Mouse (Mus musculus) CH12.LX (cell line): ENCODE measurements around the gene Ciao2a. TPM values are rescaled to one million over a fixed set of nuclear protein-coding genes. Genes with fewer than 3 reads are reported as not detected.

Source experiments
- DNase-seq: peaks from one replicate; pipeline ENCODE4 v3.0.0-alpha.2; 2013; ENCODE audit errors: extremely low read depth
- H3K27ac ChIP-seq: 2 replicates; pipeline ENCODE4 v1.5.1; 2012; ENCODE audit warnings: low read depth, mild to moderate bottlenecking, control low read depth, moderate library complexity; ENCODE audit not compliant: insufficient read depth
- H3K27me3 ChIP-seq: replicated peaks from 2 replicates; pipeline ENCODE3; 2012; ENCODE audit warnings: inconsistent platforms
- H3K36me3 ChIP-seq, 2 experiments: replicated peaks in 1 of 2; 2 replicates each; pipeline versions ENCODE3 to v1.6.1; 2012; ENCODE audit warnings: inconsistent platforms in 1 of 2, low read length in 1 of 2, mild to moderate bottlenecking in 1 of 2, mixed read lengths in 1 of 2, moderate library complexity in 1 of 2; ENCODE audit not compliant: control insufficient read depth in 1 of 2, insufficient read depth in 1 of 2
- H3K4me1 ChIP-seq, 2 experiments: 2 replicates each; pipeline ENCODE4 v1.6.1; 2012; ENCODE audit warnings: inconsistent platforms in 1 of 2, moderate library complexity in 1 of 2; ENCODE audit not compliant: insufficient read depth in 2 of 2, control insufficient read depth in 1 of 2
- H3K4me2 ChIP-seq: 2 replicates; pipeline ENCODE4 v1.6.1; 2012; ENCODE audit warnings: low read depth, mild to moderate bottlenecking, control low read depth; ENCODE audit not compliant: poor library complexity, insufficient read depth, severe bottlenecking
- H3K4me3 ChIP-seq, 3 experiments: fragments of 150-350 bp in 1 of 3; sonication (generic) in 1 of 3; replicated peaks in 1 of 3; 2 replicates each; pipeline versions ENCODE3 to v1.5.1; 2011 to 2012; ENCODE audit warnings: low read depth in 2 of 3, low read length in 2 of 3, mild to moderate bottlenecking in 2 of 3, moderate library complexity in 2 of 3, control low read depth in 1 of 3, improper control_type of control experiment in 1 of 3, inconsistent platforms in 1 of 3, mixed read lengths in 1 of 3; ENCODE audit not compliant: poor library complexity in 1 of 3
- H3K79me2 ChIP-seq: replicated peaks from 2 replicates; pipeline ENCODE4 v1.6.1; 2012; ENCODE audit warnings: mild to moderate bottlenecking, moderate library complexity; ENCODE audit not compliant: control insufficient read depth, poor library complexity, insufficient read depth, severe bottlenecking; ENCODE audit errors: extremely low read depth
- H3K9ac ChIP-seq: 2 replicates; pipeline ENCODE4 v1.6.1; 2012; ENCODE audit warnings: low read depth, mild to moderate bottlenecking, control low read depth, moderate library complexity; ENCODE audit not compliant: insufficient read depth
- H3K9me3 ChIP-seq: replicated peaks from 2 replicates; pipeline ENCODE3; 2012; ENCODE audit warnings: low read length, inconsistent platforms, mixed read lengths
- CHD2 ChIP-seq: IDR thresholded peaks from 2 replicates; pipeline ENCODE4 v1.6.1; 2011; ENCODE audit warnings: low read length, improper control_type of control experiment
- CTCF ChIP-seq, 2 experiments: IDR thresholded peaks in 1 of 2; conservative IDR thresholded peaks in 1 of 2; 2 replicates each; pipeline ENCODE4 v1.5.1; 2011 to 2012; ENCODE audit warnings: low read depth in 2 of 2, low read length in 2 of 2, improper control_type of control experiment in 1 of 2, inconsistent platforms in 1 of 2, mild to moderate bottlenecking in 1 of 2, moderate library complexity in 1 of 2
- ELF1 ChIP-seq: IDR thresholded peaks from 2 replicates; pipeline ENCODE4 v1.6.1; 2014; ENCODE audit warnings: low read depth, mild to moderate bottlenecking, inconsistent platforms, low read length, improper control_type of control experiment
- EP300 ChIP-seq: IDR thresholded peaks from 2 replicates; pipeline ENCODE4 v1.6.1; 2011; ENCODE audit warnings: low read length, improper control_type of control experiment
- JUN ChIP-seq: IDR thresholded peaks from 2 replicates; pipeline ENCODE4 v1.6.1; 2011; ENCODE audit warnings: low read depth, mild to moderate bottlenecking, low read length, improper control_type of control experiment, moderate library complexity; ENCODE audit not compliant: insufficient read depth
- JUND ChIP-seq: conservative IDR thresholded peaks from 2 replicates; pipeline ENCODE4 v1.6.1; 2011; ENCODE audit warnings: low read depth, low read length, improper control_type of control experiment
- KAT2A ChIP-seq: IDR thresholded peaks from 2 replicates; pipeline ENCODE4 v1.6.1; 2012; ENCODE audit warnings: low read length, improper control_type of control experiment, inconsistent platforms; ENCODE audit not compliant: insufficient replicate concordance
- MAFK ChIP-seq: IDR thresholded peaks from 2 replicates; pipeline ENCODE4 v1.6.1; 2011; ENCODE audit warnings: low read length, improper control_type of control experiment; ENCODE audit not compliant: insufficient replicate concordance
- MAX ChIP-seq: IDR thresholded peaks from 2 replicates; pipeline ENCODE4 v1.6.1; 2011; ENCODE audit warnings: low read length, improper control_type of control experiment
- MEF2A ChIP-seq: IDR thresholded peaks from 2 replicates; pipeline ENCODE4 v1.6.1; 2014; ENCODE audit warnings: low read depth, mild to moderate bottlenecking, inconsistent platforms, low read length, improper control_type of control experiment, borderline replicate concordance
- MXI1 ChIP-seq: IDR thresholded peaks from 2 replicates; pipeline ENCODE4 v1.6.1; 2011; ENCODE audit warnings: mild to moderate bottlenecking, low read depth, low read length, improper control_type of control experiment
- NRF1 ChIP-seq: IDR thresholded peaks from 2 replicates; pipeline ENCODE4 v1.6.1; 2014; ENCODE audit warnings: low read depth, mild to moderate bottlenecking, inconsistent platforms, low read length, improper control_type of control experiment, moderate library complexity
- PAX5 ChIP-seq: IDR thresholded peaks from 2 replicates; pipeline ENCODE4 v1.6.1; 2012; ENCODE audit warnings: low read length, inconsistent platforms, mixed read lengths
- RCOR1 ChIP-seq: conservative IDR thresholded peaks from 2 replicates; pipeline ENCODE4 v1.6.1; 2012; ENCODE audit warnings: low read depth, mild to moderate bottlenecking, inconsistent platforms, low read length, improper control_type of control experiment
- SIN3A ChIP-seq: IDR thresholded peaks from 2 replicates; pipeline ENCODE4 v1.6.1; 2012; ENCODE audit warnings: low read length, improper control_type of control experiment, inconsistent platforms
- SMC3 ChIP-seq: IDR thresholded peaks from 2 replicates; pipeline ENCODE4 v1.6.1; 2011; ENCODE audit warnings: low read depth, low read length, improper control_type of control experiment
- USF1 ChIP-seq: IDR thresholded peaks from 2 replicates; pipeline ENCODE4 v1.6.1; 2014; ENCODE audit warnings: low read depth, mild to moderate bottlenecking, inconsistent platforms, low read length, improper control_type of control experiment
- USF2 ChIP-seq: conservative IDR thresholded peaks from 2 replicates; pipeline ENCODE4 v1.6.1; 2011; ENCODE audit warnings: low read depth, low read length, improper control_type of control experiment
- ZC3H11A ChIP-seq: IDR thresholded peaks from 2 replicates; pipeline ENCODE4 v1.6.1; 2012; ENCODE audit warnings: low read depth, mild to moderate bottlenecking, inconsistent platforms, low read length, improper control_type of control experiment
- ZKSCAN1 ChIP-seq: IDR thresholded peaks from 2 replicates; pipeline ENCODE4 v1.6.1; 2012; ENCODE audit warnings: low read depth, inconsistent platforms, low read length, improper control_type of control experiment, borderline replicate concordance
- ZMIZ1 ChIP-seq: IDR thresholded peaks from 2 replicates; pipeline ENCODE4 v1.6.1; 2012; ENCODE audit warnings: low read depth, mild to moderate bottlenecking, inconsistent platforms, low read length, improper control_type of control experiment
- ZNF384 ChIP-seq: IDR thresholded peaks from 2 replicates; pipeline ENCODE4 v1.6.1; 2012; ENCODE audit warnings: low read depth, low read length, improper control_type of control experiment, inconsistent platforms
- dilution Hi-C: fragments of 300-500 bp; cut with MboI; formaldehyde crosslinking; loops from 2 replicates; pipeline ENCODE4 v1.14.3; 2020; ENCODE audit warnings: low sequenced_read_pairs; ENCODE audit not compliant: extremely low pct_unique_long_range_greater_than_20kb, extremely low pct_ligation_motif_present
- in situ Hi-C: fragments of 300-500 bp; cut with MboI; formaldehyde crosslinking; loops from 3 replicates; pipeline ENCODE4 v1.14.3; 2019; ENCODE audit warnings: low sequenced_read_pairs, low pct_ligation_motif_present, low pct_unique_long_range_greater_than_20kb, mixed read lengths
- polyA plus RNA-seq: library from polyadenylated mRNA; unstranded; fragments of >175 nt; gene quantifications from 2 replicates; pipeline ENCODE4 v1.2.1, GENCODE M21; 2012; ENCODE audit warnings: low read depth; ENCODE audit not compliant: insufficient read length
- total RNA-seq, 2 experiments: library from RNA; depleted of rRNA; stranded (reverse); fragments of 300-350 nt in 1 of 2; fragments of >200 nt in 1 of 2; gene quantifications; 2 replicates each; pipeline ENCODE4 v1.2.3; 2012 to 2014

Gene Ciao2a
- total and polyA plus RNA-seq, 3 experiments, result 144 to 359 (median 197) TPM

GRCm38 (mm10) chr9:66104601-66105000 lies 21.8 kb upstream of the Ciao2a start:
- dilution Hi-C loops, result no loop called here

GRCm38 (mm10) chr9:66105168-66105567 lies 21.2 kb upstream of the Ciao2a start:
- H3K9me3 ChIP-seq, result no peaks in the 10 kb centered on the region
- H3K9ac ChIP-seq, result no peak overlapping the region
- 0 out of 2 replicates have a peak, but pooled peaks cover 5% of the 10 kb centered on the region for H3K79me2 ChIP-seq
- no peak overlapping the region for H3K27ac ChIP-seq
- dilution Hi-C loops (no loop called here), in situ Hi-C loops (no loop called here)
- H3K4me2 ChIP-seq, result no peak overlapping the region
- no peak for DNase-seq
- H3K4me1 ChIP-seq, result peaks cover 8 to 35% of the 10 kb centered on the region in 2 experiments; a peak in 3 of 4 replicates
- no peaks in the 10 kb centered on the region for H3K27me3 ChIP-seq
- peaks cover 61 to 85% of the 10 kb centered on the region in 2 experiments for H3K36me3 ChIP-seq
- no peak overlapping the region for H3K4me3 ChIP-seq
- no peak for TF ChIP-seq JUND
- TF ChIP-seq ZKSCAN1, result no peak
- TF ChIP-seq MEF2A, result no peak
- no peak for TF ChIP-seq PAX5
- no peak for TF ChIP-seq RCOR1
- TF ChIP-seq MAFK, result no peak
- TF ChIP-seq KAT2A, result no peak
- TF ChIP-seq MXI1, result no peak
- TF ChIP-seq ELF1, result no peak
- TF ChIP-seq ZMIZ1, result no peak
- TF ChIP-seq NRF1, result no peak
- TF ChIP-seq SIN3A, result no peak
- no peak for TF ChIP-seq SMC3
- no peak for TF ChIP-seq EP300

More at GRCm38 (mm10) chr9:66104601-66105000, 21.8 kb upstream of the Ciao2a start:
- 0 out of 2 replicates have a peak, but pooled peaks cover 5% of the 10 kb centered on the region for H3K79me2 ChIP-seq
- H3K9me3 ChIP-seq, result no peaks in the 10 kb centered on the region
- no peak overlapping the region for H3K27ac ChIP-seq
- H3K4me3 ChIP-seq, result no peak overlapping the region
- no peak overlapping the region for H3K9ac ChIP-seq
- in situ Hi-C loops, result no loop called here
- no peak overlapping the region for H3K4me2 ChIP-seq
- DNase-seq, result no peak
- peaks cover 8 to 35% of the 10 kb centered on the region in 2 experiments; a peak in 3 of 4 replicates for H3K4me1 ChIP-seq
- H3K27me3 ChIP-seq, result no peaks in the 10 kb centered on the region
- H3K36me3 ChIP-seq, result peaks cover 61 to 87% of the 10 kb centered on the region in 2 experiments
- TF ChIP-seq USF1, result no peak
- no peak for TF ChIP-seq ZNF384
- TF ChIP-seq EP300, result no peak
- TF ChIP-seq CHD2, result no peak
- TF ChIP-seq CTCF (conservative IDR thresholded peaks at IDR 0.05 in 1 of 2, IDR thresholded peaks at IDR 0.05 in 1 of 2; ENCODE audit: low read depth in 2 of 2, low read length in 2 of 2), result no peak
- no peak for TF ChIP-seq JUN
- no peak for TF ChIP-seq USF2
- TF ChIP-seq ZC3H11A, result no peak
- no peak for TF ChIP-seq MAX
- TF ChIP-seq ELF1, result no peak
- TF ChIP-seq JUND, result no peak
- no peak for TF ChIP-seq NRF1
- no peak for TF ChIP-seq MXI1
